Mouse (Mus musculus) MEL (cell line): ENCODE data around the gene Magi2.

ENCODE experiments used
- CTCF ChIP-seq, 3 experiments: IDR thresholded peaks in 2 of 3; conservative IDR thresholded peaks in 1 of 3; 2 replicates each; pipeline ENCODE4 v1.5.1; 2011 to 2012; ENCODE audit warnings: low read length in 3 of 3, low read depth in 2 of 3, mild to moderate bottlenecking in 2 of 3, improper control_type of control experiment in 1 of 3, inconsistent platforms in 1 of 3, mixed read lengths in 1 of 3, moderate library complexity in 1 of 3; ENCODE audit not compliant: control insufficient read depth in 1 of 3, insufficient read depth in 1 of 3, poor library complexity in 1 of 3, severe bottlenecking in 1 of 3
- GABPA ChIP-seq: IDR thresholded peaks from 2 replicates; pipeline ENCODE4 v1.6.1; 2012; ENCODE audit warnings: low read depth, mild to moderate bottlenecking, inconsistent platforms, low read length, improper control_type of control experiment, moderate library complexity

- no peak for TF ChIP-seq CTCF (IDR thresholded peaks at IDR 0.05 in 2 of 3, conservative IDR thresholded peaks at IDR 0.05 in 1 of 3; ENCODE audit: control insufficient read depth in 1 of 3, insufficient read depth in 1 of 3, low read depth in 2 of 3, low read length in 3 of 3, poor library complexity in 1 of 3, severe bottlenecking in 1 of 3)
- no peak for TF ChIP-seq GABPA
Observed at GRCm38 (mm10) chr5:19780076-19780475, 553.2 kb downstream of the Magi2 start.
